Mouse (Mus musculus) embryonic facial prominence, embryonic 14.5 days (tissue): ENCODE data around the gene Tshr. TPM values are rescaled to one million over a fixed set of nuclear protein-coding genes. Genes with fewer than 3 reads are reported as not detected.
"Not testable (repeated sequence)": the region's sequence is repeated elsewhere in the genome, so short reads cannot be mapped to it uniquely, and the experiment has no call there.

ENCODE experiments used
- ATAC-seq: fragments of 200-750 bp; cut with Nextera tagmentation; 2 replicates; pipeline ENCODE4 v1.8.0; 2017; ENCODE audit warnings: low read depth, moderate number of reproducible peaks, moderate TSS enrichment
- DNase-seq: peaks from one replicate; pipeline ENCODE4 v3.0.0-alpha.2; 2015; ENCODE audit warnings: low spot score
- H3K27ac ChIP-seq: fragments of 300-500 bp; sonication (generic); replicated peaks from 2 replicates; pipeline ENCODE4 v1.5.1; 2014; ENCODE audit warnings: low read depth, mild to moderate bottlenecking, low read length, moderate library complexity
- H3K27me3 ChIP-seq: fragments of 300-500 bp; sonication (generic); replicated peaks from 2 replicates; pipeline ENCODE4 v1.6.1; 2014; ENCODE audit warnings: low read length; ENCODE audit not compliant: control insufficient read depth, insufficient read depth
- H3K36me3 ChIP-seq: fragments of 300-500 bp; sonication (generic); 2 replicates; pipeline ENCODE4 v1.6.1; 2014; ENCODE audit warnings: low read length, mixed read lengths; ENCODE audit not compliant: control insufficient read depth, insufficient read depth
- H3K4me1 ChIP-seq: fragments of 300-500 bp; sonication (generic); 2 replicates; pipeline ENCODE4 v1.6.1; 2014; ENCODE audit warnings: antibody characterized with exemption, low read length; ENCODE audit not compliant: control insufficient read depth, insufficient read depth
- H3K4me2 ChIP-seq: fragments of 300-500 bp; sonication (generic); 2 replicates; pipeline ENCODE4 v1.6.1; 2014; ENCODE audit warnings: low read depth, mild to moderate bottlenecking, low read length, moderate library complexity, mixed read lengths
- H3K4me3 ChIP-seq: fragments of 300-500 bp; sonication (generic); 2 replicates; pipeline ENCODE4 v1.5.1; 2014; ENCODE audit warnings: low read depth, mild to moderate bottlenecking, low read length
- H3K9ac ChIP-seq: fragments of 300-500 bp; sonication (generic); 2 replicates; pipeline ENCODE4 v1.6.1; 2014; ENCODE audit warnings: low read depth, mild to moderate bottlenecking, low read length, moderate library complexity, mixed read lengths
- H3K9me3 ChIP-seq: fragments of 300-500 bp; sonication (generic); 2 replicates; pipeline ENCODE4 v1.6.1; 2016; ENCODE audit warnings: low read length; ENCODE audit not compliant: control insufficient read depth
- WGBS: fragments of 180-500 bp; shearing (Covaris S2); extraction: QIAGEN DNeasy Blood & Tissue Kit; methylation state at CpG from one replicate; pipeline ENCODE4 v1.1.7; 2014; 5-methylcytosine and 5-hydroxymethylcytosine counted together
- polyA plus RNA-seq: library from polyadenylated mRNA; unstranded; fragments of >200 nt; fragmentation: Nextera tagmentation; extraction: Ambion mirVana; gene quantifications from 2 replicates; pipeline ENCODE4 v1.2.1, GENCODE M21; 2014

Gene Tshr
- 0.63 and 0.64 TPM in 2 replicates for polyA plus RNA-seq

DNA sequence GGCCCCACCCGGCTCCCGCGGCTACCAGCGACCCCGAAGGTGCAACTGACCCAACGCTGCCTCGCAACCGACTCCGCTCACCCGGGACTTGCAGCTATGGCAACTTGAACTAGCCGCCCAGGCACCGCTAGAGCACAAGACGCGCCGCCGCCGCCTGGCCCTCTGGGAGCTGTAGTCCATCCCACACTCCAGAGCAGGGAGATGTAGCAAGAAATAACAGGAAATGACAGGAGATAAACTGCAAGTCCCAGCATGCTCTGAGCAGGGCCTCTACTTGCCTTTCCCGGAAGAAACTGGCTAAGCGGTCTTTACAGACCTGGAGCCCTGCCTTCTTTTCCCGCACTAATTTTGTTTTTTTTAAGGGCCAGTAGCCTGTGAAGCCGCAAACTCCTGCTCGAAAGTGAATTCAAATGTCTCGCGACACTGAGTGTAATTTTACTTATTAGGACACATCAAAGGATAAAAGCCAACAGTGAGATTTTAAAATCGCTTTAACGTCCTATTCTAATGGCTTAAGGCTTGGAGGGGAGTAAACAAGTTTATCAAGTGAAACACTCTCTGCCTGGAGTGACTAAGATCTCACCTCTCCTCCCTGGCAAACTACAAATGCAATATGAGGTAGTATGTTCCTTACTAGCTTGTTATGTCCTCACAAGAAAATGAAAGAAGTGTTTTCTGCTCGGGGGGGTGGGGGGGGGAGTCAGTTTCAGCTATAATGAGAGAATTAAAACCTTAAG, at the start of gene Tshr, which contains the start of gene Cep128:
Gene Tshr, plus strand, starts transcription at position 283 of the 737 bp plus-strand sequence.
Gene Cep128, minus strand, starts transcription at position 129 of the 737 bp plus-strand sequence.
- H3K27ac ChIP-seq, result no peak within 1 kb of the TSS
- H3K4me3 ChIP-seq, result peak within 1 kb of the TSS; percentile 60
- H3K36me3 ChIP-seq, result no peaks in the 10 kb centered on the region
- H3K4me1 ChIP-seq, result 0 out of 2 replicates have a peak, but pooled peaks cover 4% of the 10 kb centered on the region
- H3K27me3 ChIP-seq, result no peaks in the 10 kb centered on the region
- DNase-seq (peak; percentile 97), ATAC-seq (peak; percentile 100)
- H3K9me3 ChIP-seq, result no peaks in the 10 kb centered on the region
- peak within 1 kb of the TSS; percentile 61 for H3K9ac ChIP-seq
- WGBS, result under 1% methylated on average over 27 of the region's 27 CpGs
- H3K4me2 ChIP-seq, result peak within 1 kb of the TSS; percentile 80

DNA sequence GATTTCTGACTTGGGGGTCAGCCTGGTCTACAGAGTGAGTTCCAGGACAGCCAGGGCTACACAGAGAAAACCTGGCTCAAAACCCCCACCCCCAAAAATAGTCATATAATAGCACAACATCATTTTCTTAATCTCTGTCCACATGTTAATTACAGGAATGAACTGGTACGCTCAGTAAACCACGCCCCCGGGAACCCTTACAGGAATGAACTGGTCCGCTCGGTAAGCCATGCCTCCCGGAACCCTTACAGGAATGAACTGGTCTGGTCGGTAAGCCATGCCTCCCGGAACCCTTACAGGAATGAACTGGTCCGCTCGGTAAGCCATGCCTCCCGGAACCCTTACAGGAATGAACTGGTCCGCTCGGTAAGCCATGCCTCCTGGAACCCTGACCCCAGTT, 45.7 kb upstream of the Tshr start:
- not testable (repeated sequence) for H3K4me3 ChIP-seq, H3K4me1 ChIP-seq, H3K27ac ChIP-seq, H3K9ac ChIP-seq, H3K36me3 ChIP-seq, H3K27me3 ChIP-seq, H3K4me2 ChIP-seq, ATAC-seq, DNase-seq, H3K9me3 ChIP-seq
- 96% methylated on average over 13 of the region's 13 CpGs for WGBS

DNA sequence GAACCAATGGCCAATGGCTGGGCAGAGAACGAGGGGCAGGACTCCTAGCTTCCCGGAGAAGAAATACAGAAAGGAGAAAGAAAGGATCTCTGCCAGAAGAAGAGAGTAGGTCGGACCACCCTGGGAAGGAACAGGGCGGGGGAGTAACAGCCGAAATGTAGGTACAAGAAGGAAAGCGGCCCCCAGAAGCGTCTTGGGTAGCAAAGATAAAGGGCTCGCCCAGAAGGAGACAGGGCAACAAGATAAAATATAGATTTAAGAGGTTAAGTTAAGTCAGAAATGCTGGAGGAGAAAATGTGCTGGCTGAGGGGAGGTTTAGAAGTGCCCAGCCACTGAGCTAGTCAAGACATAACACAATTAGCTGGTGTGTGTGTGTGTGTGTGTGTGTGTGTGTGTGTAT, 30.6 kb upstream of the Tshr start:
- Histone ChIP-seq H3K36me3 (no peaks in the 10 kb centered on the region), H3K27ac (no peak overlapping the region), H3K27me3 (no peaks in the 10 kb centered on the region), H3K4me3 (no peak overlapping the region), H3K9me3 (no peaks in the 10 kb centered on the region), H3K9ac (no peak overlapping the region), H3K4me2 (no peak overlapping the region), H3K4me1 (no peaks in the 10 kb centered on the region)
- WGBS, result 89% methylated on average over 8 of the region's 8 CpGs
- no peak for ATAC-seq
- no peak for DNase-seq

DNA sequence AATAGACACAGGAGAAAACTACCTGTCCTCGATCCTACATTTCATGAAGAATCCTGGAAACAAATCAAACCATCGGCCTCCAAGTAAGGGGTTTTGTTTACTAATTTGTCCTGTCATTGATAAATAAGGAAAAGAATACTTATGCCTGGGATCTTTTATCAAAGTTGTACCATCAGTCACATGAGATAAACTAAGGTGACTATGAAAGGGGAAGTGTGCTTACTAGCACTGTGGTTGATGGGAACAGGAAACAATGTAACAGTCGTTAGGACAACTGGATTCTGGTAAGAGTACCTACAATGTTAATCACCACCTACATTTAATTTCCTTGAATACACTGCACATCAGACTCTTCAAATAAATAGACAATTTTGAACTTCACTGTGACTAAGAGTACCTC, 15.2 kb upstream of the Tshr start:
- H3K4me3 ChIP-seq, result no peak overlapping the region
- DNase-seq (no peak), ATAC-seq (no peak)
- H3K36me3 ChIP-seq, result no peaks in the 10 kb centered on the region
- WGBS, result 86% methylated on average over 3 of the region's 3 CpGs
- H3K9ac ChIP-seq, result no peak overlapping the region
- H3K4me1 ChIP-seq, result no peaks in the 10 kb centered on the region
- H3K4me2 ChIP-seq, result no peak overlapping the region
- H3K27me3 ChIP-seq, result no peaks in the 10 kb centered on the region
- H3K27ac ChIP-seq, result no peak overlapping the region
- no peaks in the 10 kb centered on the region for H3K9me3 ChIP-seq

DNA sequence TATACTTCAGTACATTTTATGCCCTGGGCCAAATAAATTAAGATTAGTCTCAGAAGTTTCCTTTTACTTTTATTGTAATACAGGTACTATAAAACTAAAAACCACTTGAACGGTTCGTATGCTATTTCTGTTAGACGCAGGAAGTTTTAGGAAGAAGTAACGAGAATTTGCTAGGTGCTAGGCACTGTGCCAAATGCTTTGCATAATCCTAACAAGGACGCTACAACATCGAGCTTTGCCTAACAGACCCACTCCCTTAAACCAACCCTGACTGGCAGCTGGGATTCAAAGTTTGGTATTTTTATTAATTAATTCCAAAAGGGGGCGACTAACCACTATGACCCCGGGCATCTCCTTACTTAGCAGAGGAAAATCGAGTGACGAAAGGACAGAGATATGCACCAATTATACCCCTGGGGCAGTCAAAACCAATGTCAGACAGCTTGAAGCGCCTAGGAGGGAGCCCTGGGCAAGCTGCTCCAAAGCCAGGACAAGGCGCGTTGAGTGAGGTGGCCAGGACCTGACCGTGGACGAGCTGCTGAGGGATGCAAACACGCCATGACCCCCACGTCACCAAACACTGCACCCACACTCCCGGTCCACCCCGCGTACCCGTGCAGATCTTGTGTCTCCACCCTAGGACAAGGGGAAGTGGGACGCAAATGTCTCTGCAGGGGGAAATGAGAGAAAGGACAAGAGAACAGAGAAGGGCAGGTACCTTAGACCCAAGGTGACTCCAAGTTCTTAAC, 673 bp upstream of the Tshr start:
- WGBS, result 5% methylated on average over 22 of the region's 22 CpGs
- DNase-seq, result peak; percentile 41
- peak; percentile 30 for ATAC-seq

DNA sequence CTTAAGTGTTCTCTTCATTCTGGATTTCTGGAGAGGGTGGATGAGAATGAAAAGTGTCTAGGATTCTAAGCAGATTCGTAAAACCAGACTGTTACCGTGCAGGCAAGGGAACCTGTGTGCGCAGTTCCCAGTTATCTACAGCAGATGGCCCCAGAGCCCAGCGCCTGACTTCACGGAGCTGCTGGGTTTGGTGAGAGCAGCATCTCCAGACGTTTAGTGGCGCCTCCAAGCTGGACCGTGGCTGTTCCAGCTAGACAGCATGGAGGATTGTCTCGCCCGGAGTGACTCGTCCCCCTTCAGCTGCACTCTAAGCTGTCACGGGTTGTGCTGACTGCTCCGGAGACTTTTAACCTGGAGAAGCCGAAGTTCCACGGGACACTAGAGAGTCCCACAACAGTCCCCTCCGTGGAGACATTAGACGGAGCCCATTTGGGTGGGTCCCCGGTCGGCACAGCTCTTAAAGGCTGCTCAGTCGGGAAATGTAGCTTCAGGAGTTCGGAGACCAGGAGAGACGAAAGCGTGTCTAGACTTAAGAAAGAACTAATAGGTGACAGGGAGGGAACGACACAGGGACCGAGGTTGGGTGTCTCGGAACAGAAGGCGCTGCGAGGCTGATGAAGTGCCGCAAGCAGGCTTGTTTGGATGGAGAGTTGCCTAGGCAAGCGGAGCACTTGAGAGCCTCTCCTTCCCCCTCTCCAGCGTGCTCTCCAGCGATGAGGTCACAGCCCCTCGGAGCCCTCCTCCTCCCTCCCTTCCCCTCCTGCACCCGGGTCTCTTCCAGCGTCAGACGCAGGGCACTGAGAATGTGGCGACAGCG, 16.1 kb downstream of the Tshr start:
- no peaks in the 10 kb centered on the region for H3K36me3 ChIP-seq
- ATAC-seq (peak; percentile 95), DNase-seq (peak; percentile 92)
- no peak overlapping the region for H3K27ac ChIP-seq
- H3K9ac ChIP-seq, result peak overlapping the region; percentile 46
- no peaks in the 10 kb centered on the region for H3K4me1 ChIP-seq
- under 1% methylated on average over 34 of the region's 38 CpGs for WGBS
- H3K9me3 ChIP-seq, result no peaks in the 10 kb centered on the region
- peak overlapping the region; percentile 48 for H3K4me3 ChIP-seq
- H3K27me3 ChIP-seq, result peaks cover 17% of the 10 kb centered on the region
- H3K4me2 ChIP-seq, result peak overlapping the region; percentile 66

More for the DNA sequence above, 673 bp upstream of the Tshr start:
- H3K9ac ChIP-seq, result peak overlapping the region; percentile 61
- H3K4me3 ChIP-seq, result peak overlapping the region; percentile 60
- no peaks in the 10 kb centered on the region for H3K9me3 ChIP-seq
- no peak overlapping the region for H3K27ac ChIP-seq
- H3K36me3 ChIP-seq, result no peaks in the 10 kb centered on the region
- H3K27me3 ChIP-seq, result no peaks in the 10 kb centered on the region
- 0 out of 2 replicates have a peak, but pooled peaks cover 4% of the 10 kb centered on the region for H3K4me1 ChIP-seq
- peak overlapping the region; percentile 80 for H3K4me2 ChIP-seq

DNA sequence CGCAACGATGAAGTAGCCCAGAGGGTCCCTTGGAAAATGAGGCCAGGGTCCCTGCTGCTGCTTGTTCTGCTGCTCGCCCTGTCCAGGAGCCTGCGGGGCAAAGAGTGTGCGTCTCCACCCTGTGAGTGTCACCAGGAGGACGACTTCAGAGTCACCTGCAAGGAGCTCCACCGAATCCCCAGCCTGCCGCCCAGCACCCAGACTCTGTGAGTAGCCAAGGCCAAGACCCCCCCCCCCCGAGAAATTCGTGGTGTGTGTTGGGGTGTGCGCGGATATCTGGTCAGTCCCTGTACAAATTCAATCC, 16.6 kb downstream of the Tshr start:
- Histone ChIP-seq H3K9ac (peak overlapping the region; percentile 46), H3K27ac (no peak overlapping the region), H3K36me3 (no peaks in the 10 kb centered on the region), H3K9me3 (no peaks in the 10 kb centered on the region), H3K4me2 (peak overlapping the region; percentile 66), H3K4me1 (no peaks in the 10 kb centered on the region), H3K27me3 (peaks cover 17% of the 10 kb centered on the region), H3K4me3 (peak overlapping the region; percentile 48)
- peak; percentile 1; the same call in 1 of the 2 replicates for ATAC-seq
- no peak for DNase-seq
- 8% methylated on average over 12 of the region's 12 CpGs for WGBS

DNA sequence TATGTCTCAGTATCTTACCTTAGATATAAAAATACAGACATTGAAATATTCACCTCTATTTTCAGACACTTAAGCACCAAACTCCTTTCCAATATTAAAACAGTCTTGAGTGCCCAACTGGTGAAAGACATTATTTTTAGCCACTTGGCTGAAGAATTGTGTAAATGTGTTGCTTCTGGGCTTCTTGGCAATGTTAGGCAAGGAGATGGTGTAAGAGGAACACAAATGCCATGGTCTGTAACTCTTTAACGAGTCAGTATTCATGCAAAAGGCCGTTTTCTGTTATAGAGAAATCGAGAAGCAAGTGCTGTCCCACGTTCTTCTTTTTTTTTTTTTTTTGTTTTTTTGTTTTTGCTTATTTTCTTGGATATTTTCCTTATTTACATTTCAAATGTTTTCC, 25.9 kb downstream of the Tshr start:
- WGBS, result 88% methylated on average over 4 of the region's 4 CpGs
- Histone ChIP-seq H3K9me3 (no peaks in the 10 kb centered on the region), H3K36me3 (no peaks in the 10 kb centered on the region), H3K4me2 (no peak overlapping the region), H3K9ac (no peak overlapping the region), H3K4me1 (no peaks in the 10 kb centered on the region), H3K27ac (no peak overlapping the region), H3K27me3 (no peaks in the 10 kb centered on the region), H3K4me3 (no peak overlapping the region)
- ATAC-seq (no peak), DNase-seq (no peak)
